Mouse (Mus musculus) olfactory bulb, adult 2 months (tissue): ENCODE measurements around the gene Mrpl57. TPM values are rescaled to one million over a fixed set of nuclear protein-coding genes. Genes with fewer than 3 reads are reported as not detected.

Source experiments
- H3K27ac ChIP-seq: fragments of 200-500 bp; 2 replicates; pipeline ENCODE4 v1.5.1; 2012; ENCODE audit warnings: low read depth, low read length; ENCODE audit not compliant: insufficient read depth
- H3K4me1 ChIP-seq: fragments of 200-500 bp; 2 replicates; pipeline ENCODE4 v1.6.1; 2012; ENCODE audit warnings: low read length; ENCODE audit not compliant: control insufficient read depth, insufficient read depth
- H3K4me3 ChIP-seq: fragments of 200-500 bp; 2 replicates; pipeline ENCODE4 v1.5.1; 2012; ENCODE audit warnings: mild to moderate bottlenecking, low read depth, low read length, moderate library complexity; ENCODE audit not compliant: insufficient read depth
- CTCF ChIP-seq: fragments of 200-500 bp; IDR thresholded peaks from 2 replicates; pipeline ENCODE4 v1.5.1; 2012; ENCODE audit warnings: low read depth, mild to moderate bottlenecking, low read length, moderate library complexity; ENCODE audit not compliant: insufficient read depth
- POLR2A ChIP-seq: fragments of 200-500 bp; IDR thresholded peaks from 2 replicates; pipeline ENCODE4 v1.6.1; 2012; ENCODE audit warnings: mild to moderate bottlenecking, low read depth, low read length, moderate library complexity; ENCODE audit not compliant: insufficient read depth
- WGBS: fragments of 180-500 bp; shearing (Covaris S2); methylation state at CpG from one replicate; pipeline ENCODE4 v1.1.7; 2018; 5-methylcytosine and 5-hydroxymethylcytosine counted together
- polyA plus RNA-seq: library from polyadenylated mRNA; stranded (reverse); fragments of >200 nt; gene quantifications from 2 replicates; pipeline ENCODE4 v1.2.4, GENCODE M21; 2012; ENCODE audit warnings: low replicate concordance; ENCODE audit not compliant: missing spikeins, insufficient read depth, insufficient read length

Mrpl57 gene
- not detected in 2 replicates for polyA plus RNA-seq

- Histone ChIP-seq H3K4me1 (no peaks in the 10 kb centered on the region), H3K27ac (peak within 1 kb of the TSS; percentile 78), H3K4me3 (peak within 1 kb of the TSS; percentile 86)
- under 1% methylated on average over 96 of the region's 96 CpGs for WGBS
- TF ChIP-seq CTCF (peak; percentile 12; the same call in 1 of the 2 replicates), POLR2A (peak; percentile 80; the same call in 1 of the 2 replicates)
Measured at GRCm38 (mm10) chr14:57825788-57826751, at the start of gene Mrpl57, which contains the start of gene Ska3. TSS of gene Mrpl57 (plus strand) at chr14:57826234. TSS of gene Ska3 (minus strand) at chr14:57826185.

- no peaks in the 10 kb centered on the region for H3K4me1 ChIP-seq
- WGBS: 53% methylated on average over 4 of the region's 4 CpGs
- no peak overlapping the region for H3K27ac ChIP-seq
- TF ChIP-seq POLR2A (no peak), CTCF (no peak)
- no peak overlapping the region for H3K4me3 ChIP-seq
Measured at GRCm38 (mm10) chr14:57787406-57787805, 38.6 kb upstream of the Mrpl57 start.

- Histone ChIP-seq H3K4me1 (no peaks in the 10 kb centered on the region), H3K27ac (no peak overlapping the region), H3K4me3 (no peak overlapping the region)
- WGBS: 93% methylated on average over 2 of the region's 2 CpGs
- TF ChIP-seq POLR2A (no peak), CTCF (no peak)
Measured at GRCm38 (mm10) chr14:57789311-57789710, 36.7 kb upstream of the Mrpl57 start.

GRCm38 (mm10) chr14:57789759-57790158, 36.3 kb upstream of the Mrpl57 start:
- H3K27ac ChIP-seq: no peak overlapping the region
- no peak for TF ChIP-seq CTCF
- H3K4me1 ChIP-seq: no peaks in the 10 kb centered on the region
- H3K4me3 ChIP-seq: no peak overlapping the region
- WGBS: 95% methylated on average over 9 of the region's 9 CpGs

GRCm38 (mm10) chr14:57791171-57791570, 34.9 kb upstream of the Mrpl57 start:
- Histone ChIP-seq H3K4me1 (no peaks in the 10 kb centered on the region), H3K27ac (no peak overlapping the region), H3K4me3 (no peak overlapping the region)
- 79% methylated on average over 4 of the region's 4 CpGs for WGBS
- TF ChIP-seq POLR2A (no peak), CTCF (no peak)

GRCm38 (mm10) chr14:57797551-57797950, 28.5 kb upstream of the Mrpl57 start:
- Histone ChIP-seq H3K27ac (no peak overlapping the region; the same call in 1 of the 2 replicates), H3K4me1 (peaks cover 6% of the 10 kb centered on the region), H3K4me3 (no peak overlapping the region; the same call in 1 of the 2 replicates)
- 10% methylated on average over 7 of the region's 7 CpGs for WGBS
- no peak for TF ChIP-seq POLR2A
- TF ChIP-seq CTCF: no peak

- WGBS: under 1% methylated on average over 94 of the region's 99 CpGs
- peaks cover 6% of the 10 kb centered on the region for H3K4me1 ChIP-seq
- peak within 1 kb of the TSS; percentile 47 for H3K27ac ChIP-seq
- H3K4me3 ChIP-seq: peak within 1 kb of the TSS; percentile 98
- TF ChIP-seq CTCF: no peak
- peak; percentile 64; the same call in 1 of the 2 replicates for TF ChIP-seq POLR2A
Measured at GRCm38 (mm10) chr14:57797991-57798931, 27.8 kb upstream of the Mrpl57 start, which contains the start of gene Sap18. TSS of gene Sap18 (plus strand) at chr14:57798180.

- Histone ChIP-seq H3K27ac (no peak overlapping the region), H3K4me3 (no peak overlapping the region), H3K4me1 (peaks cover 6% of the 10 kb centered on the region)
- WGBS: 87% methylated on average over 4 of the region's 4 CpGs
- TF ChIP-seq POLR2A (no peak), CTCF (no peak)
Measured at GRCm38 (mm10) chr14:57803731-57804130, 22.3 kb upstream of the Mrpl57 start.
